Mouse (Mus musculus) C2C12 (cell line): Measurements from ENCODE around the gene Kif14. TPM values are rescaled to one million over a fixed set of nuclear protein-coding genes. Genes with fewer than 3 reads are reported as not detected.

ENCODE experiments used
- H3K27me3 ChIP-seq: one replicate; pipeline ENCODE4 v1.6.1; 2011; ENCODE audit not compliant: control insufficient read depth, insufficient read depth, insufficient read length
- H3K36me3 ChIP-seq: one replicate; pipeline ENCODE4 v1.6.1; 2011; ENCODE audit not compliant: control insufficient read depth, insufficient read depth
- H3K4me3 ChIP-seq: one replicate; pipeline ENCODE4 v1.5.1; 2011; ENCODE audit warnings: mild to moderate bottlenecking, control low read depth; ENCODE audit not compliant: poor library complexity, insufficient read depth, severe bottlenecking
- H3K79me2 ChIP-seq: one replicate; pipeline ENCODE4 v1.6.1; 2011; ENCODE audit not compliant: control insufficient read depth, insufficient read depth
- H3K79me3 ChIP-seq: one replicate; pipeline ENCODE4 v1.6.1; 2011; ENCODE audit warnings: low read depth, control low read depth
- H3ac ChIP-seq: one replicate; pipeline ENCODE3; 2011; ENCODE audit warnings: low read depth; ENCODE audit not compliant: control insufficient read depth, insufficient read length
- CEBPB ChIP-seq: IDR thresholded peaks from one replicate; pipeline ENCODE4 v1.6.1; 2011; ENCODE audit warnings: low read depth, mild to moderate bottlenecking, control low read depth, moderate library complexity
- CTCF ChIP-seq: IDR thresholded peaks from one replicate; pipeline ENCODE4 v1.5.1; 2011; ENCODE audit not compliant: control insufficient read depth, insufficient read depth, insufficient read length
- FOSL1 ChIP-seq: IDR thresholded peaks from one replicate; pipeline ENCODE4 v1.8.0; 2011; ENCODE audit warnings: mild to moderate bottlenecking, low read length; ENCODE audit not compliant: poor library complexity, insufficient read depth, severe bottlenecking
- MAX ChIP-seq: IDR thresholded peaks from one replicate; pipeline ENCODE4 v1.6.1; 2011; ENCODE audit warnings: mild to moderate bottlenecking, control low read depth
- MYOD1 ChIP-seq: IDR thresholded peaks from one replicate; pipeline ENCODE4 v1.6.1; 2011; ENCODE audit warnings: low read depth; ENCODE audit not compliant: control insufficient read depth, insufficient read length
- MYOG ChIP-seq: IDR thresholded peaks from one replicate; pipeline ENCODE4 v1.6.1; 2011; ENCODE audit not compliant: control insufficient read depth, insufficient read length; ENCODE audit errors: extremely low read depth
- USF1 ChIP-seq: IDR thresholded peaks from one replicate; pipeline ENCODE4 v1.6.1; 2011; ENCODE audit warnings: low read depth, mild to moderate bottlenecking, control low read depth, moderate library complexity
- polyA plus RNA-seq: library from polyadenylated mRNA; unstranded; fragments of >200 nt; fragmentation: generic; extraction: Trizol; gene quantifications from one replicate; pipeline ENCODE4 v1.2.1, GENCODE M21; 2012; ENCODE audit warnings: missing spikeins

The Kif14 gene
- polyA plus RNA-seq, 1 experiment: 2.8 TPM

GRCm38 (mm10) chr1:136538247-136538646 lies 72.1 kb downstream of the Kif14 start:
- Histone ChIP-seq H3K79me3 (no peaks in the 10 kb centered on the region), H3K27me3 (no peaks in the 10 kb centered on the region), H3K79me2 (no peaks in the 10 kb centered on the region), H3K4me3 (no peak overlapping the region), H3ac (no peak overlapping the region), H3K36me3 (no peaks in the 10 kb centered on the region)
- no peak for TF ChIP-seq MYOD1
- TF ChIP-seq MAX: no peak
- no peak for TF ChIP-seq USF1
- TF ChIP-seq CEBPB: no peak

GRCm38 (mm10) chr1:136540407-136540895 lies 74.3 kb downstream of the Kif14 start:
- TF ChIP-seq USF1: no peak
- TF ChIP-seq CTCF: no peak
- peak; percentile 20 for TF ChIP-seq CEBPB
- no peak for TF ChIP-seq MAX
- no peak overlapping the region for H3ac ChIP-seq
- no peaks in the 10 kb centered on the region for H3K79me3 ChIP-seq
- no peaks in the 10 kb centered on the region for H3K36me3 ChIP-seq
- no peak overlapping the region for H3K4me3 ChIP-seq
- H3K79me2 ChIP-seq: no peaks in the 10 kb centered on the region
- no peaks in the 10 kb centered on the region for H3K27me3 ChIP-seq

- TF ChIP-seq CEBPB (no peak), MAX (no peak), USF1 (no peak), FOSL1 (no peak), CTCF (no peak), MYOD1 (no peak), MYOG (no peak)
- Histone ChIP-seq H3K27me3 (no peaks in the 10 kb centered on the region), H3ac (no peak overlapping the region), H3K79me2 (no peaks in the 10 kb centered on the region), H3K4me3 (no peak overlapping the region), H3K79me3 (no peaks in the 10 kb centered on the region), H3K36me3 (no peaks in the 10 kb centered on the region)
Observed at GRCm38 (mm10) chr1:136541618-136542376, 75.7 kb downstream of the Kif14 start.

GRCm38 (mm10) chr1:136543920-136544319 lies 77.8 kb downstream of the Kif14 start:
- no peak for TF ChIP-seq CEBPB
- TF ChIP-seq FOSL1: no peak
- no peak for TF ChIP-seq CTCF
- no peak for TF ChIP-seq MAX
- no peak for TF ChIP-seq USF1
- TF ChIP-seq MYOD1: no peak
- TF ChIP-seq MYOG: no peak
- H3K79me3 ChIP-seq: no peaks in the 10 kb centered on the region
- H3K4me3 ChIP-seq: no peak overlapping the region

GRCm38 (mm10) chr1:136547068-136547467 lies 80.9 kb downstream of the Kif14 start:
- H3K36me3 ChIP-seq: no peaks in the 10 kb centered on the region
- H3ac ChIP-seq: no peak overlapping the region
- no peak overlapping the region for H3K4me3 ChIP-seq
- no peaks in the 10 kb centered on the region for H3K27me3 ChIP-seq
- TF ChIP-seq USF1: no peak
- no peak for TF ChIP-seq MYOD1
- TF ChIP-seq FOSL1: no peak
- TF ChIP-seq MYOG: no peak
- TF ChIP-seq MAX: no peak
- no peak for TF ChIP-seq CEBPB
- no peak for TF ChIP-seq CTCF
- no peaks in the 10 kb centered on the region for H3K79me2 ChIP-seq
- H3K79me3 ChIP-seq: no peaks in the 10 kb centered on the region

More at GRCm38 (mm10) chr1:136543920-136544319, 77.8 kb downstream of the Kif14 start:
- Histone ChIP-seq H3K27me3 (no peaks in the 10 kb centered on the region), H3K36me3 (no peaks in the 10 kb centered on the region), H3ac (no peak overlapping the region), H3K79me2 (no peaks in the 10 kb centered on the region)

GRCm38 (mm10) chr1:136550285-136550684 lies 84.1 kb downstream of the Kif14 start:
- H3K36me3 ChIP-seq: no peaks in the 10 kb centered on the region
- H3K27me3 ChIP-seq: no peaks in the 10 kb centered on the region
- no peaks in the 10 kb centered on the region for H3K79me3 ChIP-seq
- H3K4me3 ChIP-seq: no peak overlapping the region
- no peak for TF ChIP-seq FOSL1
- TF ChIP-seq USF1: no peak
- no peak for TF ChIP-seq MYOD1
- TF ChIP-seq CEBPB: no peak
- no peak for TF ChIP-seq MYOG
- no peak for TF ChIP-seq CTCF
- no peak overlapping the region for H3ac ChIP-seq
- no peaks in the 10 kb centered on the region for H3K79me2 ChIP-seq
